Mouse (Mus musculus): ENCODE data around the gene Zpr1.

Zpr1 gene

DNA sequence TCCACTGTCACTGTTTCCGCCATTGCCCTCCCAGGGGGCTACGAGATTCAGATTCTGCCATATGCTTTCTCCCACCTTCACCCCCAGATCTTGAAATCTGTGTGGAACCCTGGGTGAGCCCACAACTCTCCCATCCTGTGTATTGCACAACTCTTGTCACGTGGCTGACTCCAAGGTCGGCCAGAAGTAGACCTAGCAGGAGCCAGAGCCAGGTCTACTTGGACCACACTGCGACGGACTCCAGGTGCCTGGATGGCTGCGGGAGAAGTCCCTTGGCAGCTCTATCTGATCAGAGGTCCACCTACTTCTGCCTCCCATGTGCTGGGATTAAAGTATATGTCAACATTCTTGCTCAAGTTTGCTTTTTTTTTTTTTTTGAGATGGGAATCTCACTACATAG lies 11.7 kb upstream of the Zpr1 start:
- 92% methylated on average over 7 of the region's 7 CpGs for WGBS

- 55% methylated on average over 7 of the region's 7 CpGs for WGBS
Observed at GRCm38 (mm10) chr9:46268343-46268873, 4.5 kb upstream of the Zpr1 start, which contains the start of gene Apoa5. Apoa5 (plus strand) TSS chr9:46268633.

DNA sequence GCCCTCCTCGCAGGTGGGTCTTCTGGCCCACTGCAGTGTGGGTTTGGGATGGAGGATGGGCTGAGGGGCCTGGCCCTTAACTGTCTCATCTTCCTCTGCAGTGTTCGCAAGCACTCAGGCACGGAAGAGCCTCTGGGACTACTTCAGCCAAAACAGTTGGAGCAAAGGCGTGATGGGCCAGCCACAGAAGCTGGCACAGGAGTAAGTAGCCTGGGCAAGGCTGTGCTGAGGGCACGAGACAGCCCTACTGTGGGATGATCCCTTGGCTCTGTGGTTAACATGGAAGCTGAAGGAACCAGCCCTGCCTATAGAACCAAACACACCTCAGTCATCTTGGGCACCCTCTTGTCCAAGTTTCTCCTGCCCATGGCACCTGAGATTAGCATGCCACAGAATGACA lies 3.7 kb upstream of the Zpr1 start:
- 84% methylated on average over 5 of the region's 5 CpGs for WGBS

GRCm38 (mm10) chr9:46270782-46271181 lies 2.1 kb upstream of the Zpr1 start:
- 92% methylated on average over 4 of the region's 4 CpGs for WGBS

GRCm38 (mm10) chr9:46272070-46272469 lies 794 bp upstream of the Zpr1 start:
- WGBS, result 78% methylated on average over 9 of the region's 9 CpGs

DNA sequence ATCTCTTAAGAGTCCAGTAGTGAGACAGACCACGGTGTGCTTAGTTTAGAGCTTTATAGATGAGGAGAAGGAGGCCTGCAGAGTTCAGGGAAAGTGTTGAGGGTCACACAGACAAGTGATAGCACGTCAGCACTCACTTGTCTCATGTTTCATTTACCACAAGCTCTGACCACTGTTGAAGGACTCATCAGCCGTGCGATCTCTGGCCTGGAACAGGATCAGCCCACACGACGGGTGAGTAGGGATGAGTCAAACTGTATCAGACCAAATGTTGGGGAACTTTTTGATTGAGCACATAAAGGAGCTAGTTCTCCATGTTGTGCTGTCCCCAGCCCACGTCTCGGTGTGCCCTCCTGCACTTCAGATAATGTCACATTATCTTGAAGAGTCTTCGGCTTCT lies 1.6 kb downstream of the Zpr1 start:
- 90% methylated on average over 9 of the region's 9 CpGs for WGBS

- under 1% methylated on average over 55 of the region's 55 CpGs for WGBS
Observed at GRCm38 (mm10) chr9:46282631-46283436, 10.0 kb downstream of the Zpr1 start, which contains the start of gene Bud13. Bud13 (plus strand) TSS chr9:46283008.

- WGBS, result 91% methylated on average over 4 of the region's 4 CpGs
Observed at GRCm38 (mm10) chr9:46298381-46298780, 25.5 kb downstream of the Zpr1 start.

- WGBS, result 4% methylated on average over 2 of the region's 2 CpGs
Observed at GRCm38 (mm10) chr9:46302142-46302541, 29.3 kb downstream of the Zpr1 start.

DNA sequence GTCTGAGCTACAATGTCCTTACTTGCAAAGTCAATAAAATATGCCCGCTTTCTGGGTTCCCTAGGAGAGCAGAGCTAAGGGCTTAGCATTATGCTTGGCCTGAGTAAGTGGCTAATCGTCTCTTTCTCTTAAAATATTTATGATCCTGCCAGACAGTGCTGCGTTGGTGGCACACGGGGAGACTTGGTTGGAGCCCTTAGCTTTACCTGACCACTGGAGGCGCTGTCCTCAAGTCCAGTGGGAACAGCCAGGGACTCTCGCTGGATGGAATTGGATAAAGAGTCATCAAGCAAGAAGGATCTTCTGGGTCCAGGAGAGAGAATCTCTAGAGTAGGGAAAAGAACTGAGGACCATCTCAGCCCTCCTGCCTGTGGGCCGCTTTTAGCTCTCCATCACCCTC lies 36.3 kb downstream of the Zpr1 start:
- 31% methylated on average over 7 of the region's 7 CpGs for WGBS

DNA sequence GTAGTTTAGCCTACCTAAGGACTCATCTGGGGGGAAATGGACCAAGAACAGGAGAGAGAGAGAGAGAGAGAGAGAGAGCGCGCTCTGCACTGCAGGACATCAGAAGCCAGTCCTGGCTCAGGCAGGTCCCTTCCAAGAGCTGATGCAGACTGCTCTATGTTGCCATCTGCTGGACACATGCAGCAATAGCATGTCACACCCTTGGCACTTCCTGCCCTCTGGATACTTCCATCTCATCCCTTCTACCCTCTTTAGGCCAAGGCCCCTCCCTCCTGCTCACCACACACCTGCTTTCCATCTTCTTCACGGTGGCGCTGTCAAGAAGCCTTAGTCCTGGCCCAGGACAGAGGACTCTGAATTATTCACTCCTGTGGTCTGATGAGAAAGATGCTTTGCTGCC lies 41.6 kb downstream of the Zpr1 start:
- WGBS, result 25% methylated on average over 4 of the region's 4 CpGs

- 46% methylated on average over 2 of the region's 2 CpGs for WGBS
Observed at GRCm38 (mm10) chr9:46314921-46315320, 42.1 kb downstream of the Zpr1 start.

DNA sequence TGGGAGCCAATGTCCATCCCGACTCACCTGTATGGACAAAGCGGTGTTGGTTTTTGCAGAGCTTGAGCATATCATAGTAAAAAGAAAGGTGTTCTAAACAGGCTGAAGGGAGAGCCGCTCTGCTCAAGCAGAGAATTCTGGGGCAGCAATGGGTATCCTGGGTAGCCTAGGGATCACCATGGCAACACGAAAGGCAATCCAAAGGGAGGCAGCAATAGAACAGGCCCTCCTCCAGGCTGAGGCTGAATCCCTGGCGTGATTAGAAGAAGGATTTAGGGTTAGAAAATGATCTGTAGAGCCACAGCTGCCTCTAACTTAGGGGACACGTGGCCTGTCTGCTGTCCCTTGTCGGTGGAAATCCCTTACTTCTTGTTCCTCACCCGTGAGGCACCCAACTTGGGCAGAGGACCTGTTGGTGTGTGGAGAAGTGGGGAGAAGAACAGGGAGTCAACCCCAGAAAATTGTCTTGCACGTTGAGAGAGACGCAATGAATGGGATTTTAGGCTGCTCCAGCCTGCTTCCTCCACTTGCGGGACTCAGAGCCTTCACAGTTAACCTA lies 43.0 kb downstream of the Zpr1 start:
- WGBS, result 36% methylated on average over 11 of the region's 11 CpGs

GRCm38 (mm10) chr9:46316388-46316787 lies 43.5 kb downstream of the Zpr1 start:
- WGBS, result 27% methylated on average over 5 of the region's 5 CpGs

GRCm38 (mm10) chr9:46316909-46317308 lies 44.0 kb downstream of the Zpr1 start:
- 61% methylated on average over 8 of the region's 8 CpGs for WGBS

GRCm38 (mm10) chr9:46317957-46318356 lies 45.1 kb downstream of the Zpr1 start:
- WGBS, result 93% methylated on average over 3 of the region's 3 CpGs

DNA sequence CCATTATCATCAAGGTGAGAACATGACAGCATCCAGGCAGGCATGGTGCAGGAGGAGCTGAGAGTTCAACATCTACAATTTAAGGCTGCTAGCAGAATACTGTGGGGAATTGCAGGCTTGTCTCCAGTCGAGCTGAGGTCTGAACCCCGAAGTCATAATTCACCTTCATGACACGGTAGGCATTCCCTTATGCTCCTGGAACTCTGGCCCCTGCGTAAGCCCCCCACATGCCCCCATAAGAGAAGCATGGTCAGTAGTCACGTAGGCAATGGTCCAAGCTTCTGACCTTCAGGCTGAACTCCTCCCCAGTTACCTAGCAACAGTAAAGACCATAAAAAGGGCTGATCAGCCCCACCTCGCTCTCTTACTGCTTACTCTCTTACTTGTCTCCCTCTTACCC lies 47.0 kb downstream of the Zpr1 start, which contains the start of gene 4931429L15Rik:
4931429L15Rik (minus strand) TSS at position 101 of the 400 bp plus-strand sequence.
- 94% methylated on average over 6 of the region's 6 CpGs for WGBS

DNA sequence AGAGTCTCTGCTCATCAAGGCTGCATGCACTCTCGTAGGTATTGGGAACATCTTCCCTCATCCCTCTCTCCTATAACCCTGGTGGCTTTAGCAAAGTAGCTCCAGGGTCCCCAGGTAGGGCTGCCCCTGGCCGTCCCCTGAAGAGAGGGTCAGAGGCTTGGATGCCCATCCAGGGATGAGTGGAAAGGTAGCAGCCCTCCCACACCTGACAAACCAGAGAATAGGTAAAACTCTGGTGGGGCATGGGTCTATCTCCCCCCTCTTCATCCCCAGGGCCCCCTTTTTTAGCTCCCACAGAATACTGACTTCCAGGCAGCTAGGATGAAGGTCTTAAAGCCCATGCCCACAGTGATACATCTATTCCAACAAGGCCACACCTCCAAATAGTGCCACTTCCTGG lies 47.6 kb downstream of the Zpr1 start:
- 93% methylated on average over 2 of the region's 2 CpGs for WGBS

GRCm38 (mm10) chr9:46326694-46327405 lies 54.0 kb downstream of the Zpr1 start:
- WGBS, result 89% methylated on average over 11 of the region's 11 CpGs

DNA sequence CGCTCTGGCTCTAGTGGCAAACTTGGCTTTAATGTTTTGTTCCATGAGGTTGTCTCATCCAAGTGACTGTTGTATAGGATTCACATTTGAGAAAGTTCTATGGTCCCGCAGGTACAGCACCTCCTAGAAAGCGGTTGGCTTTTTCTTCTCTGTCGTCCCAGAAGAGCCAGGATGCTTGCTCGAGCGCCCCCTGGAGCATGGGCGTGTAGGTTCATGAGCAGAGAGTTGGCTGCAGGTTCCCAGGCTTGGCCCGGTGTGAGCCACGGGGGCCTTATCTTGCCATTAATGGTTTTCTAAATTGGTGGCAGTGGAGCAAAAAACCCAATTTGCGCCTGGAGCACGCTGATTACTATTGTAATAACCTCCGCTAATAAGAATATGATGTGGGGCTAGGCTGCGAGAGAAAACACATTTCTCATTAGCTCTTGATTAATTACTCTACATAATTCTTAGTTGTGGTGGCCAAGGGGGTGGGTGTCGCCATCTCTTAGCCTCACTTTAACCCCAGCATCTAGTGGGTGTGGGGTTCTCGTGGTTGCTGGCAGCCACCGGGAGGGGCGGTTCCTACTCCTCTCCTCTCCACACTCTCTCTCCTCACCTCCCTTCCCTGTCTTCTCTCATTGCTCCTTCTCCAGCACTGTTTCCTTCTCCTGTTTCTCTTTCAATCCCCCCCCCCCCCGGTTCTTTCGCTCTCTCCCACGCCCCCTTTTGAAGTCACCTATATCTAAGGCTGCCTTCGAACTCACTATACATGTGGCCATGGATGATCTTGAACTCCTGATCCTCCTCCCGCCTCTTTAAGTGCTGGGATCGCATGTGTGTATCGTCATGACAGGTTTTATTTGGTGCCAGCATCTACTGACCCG lies 55.1 kb downstream of the Zpr1 start:
- WGBS, result 58% methylated on average over 25 of the region's 25 CpGs

DNA sequence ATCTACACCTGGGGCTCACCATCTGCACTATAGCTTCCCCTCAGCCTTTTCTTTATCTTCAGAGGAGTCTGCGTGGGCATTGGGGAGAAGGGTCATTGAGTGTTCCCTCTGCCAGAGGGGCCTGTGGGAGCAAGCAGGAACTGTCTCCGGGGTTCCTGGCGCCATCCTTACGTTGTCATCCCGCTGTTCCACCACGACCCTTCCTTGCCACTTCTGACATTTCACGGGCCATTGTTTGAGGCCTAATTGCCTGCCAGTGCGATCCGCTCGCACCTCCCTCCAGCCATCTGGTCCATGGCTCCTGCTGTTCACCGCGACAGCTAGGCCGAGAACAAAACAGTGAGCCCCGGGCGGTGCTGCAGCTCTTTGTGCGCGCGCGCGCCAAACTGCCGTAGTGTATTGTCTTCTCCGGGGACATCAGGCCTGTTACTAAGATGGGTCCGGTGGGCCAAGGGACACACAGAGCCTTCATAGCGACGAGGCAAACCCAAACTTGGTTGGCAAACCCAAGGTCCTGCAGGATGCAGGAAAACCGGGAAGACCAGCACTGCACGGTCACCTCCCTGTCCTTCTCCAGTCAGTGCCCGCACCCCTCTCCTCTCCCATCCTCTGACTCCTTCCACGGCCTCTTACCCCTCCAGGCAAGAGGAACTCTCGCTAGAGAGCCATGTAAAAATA lies 55.8 kb downstream of the Zpr1 start:
- 7% methylated on average over 30 of the region's 30 CpGs for WGBS

All from cerebral cortex, adult 2 months (tissue).